Mouse (Mus musculus) adipose tissue, adult 10 weeks (tissue): ENCODE measurements around the gene Olfr491. TPM values are rescaled to one million over a fixed set of nuclear protein-coding genes. Genes with fewer than 3 reads are reported as not detected.

ENCODE experiments used
- polyA plus RNA-seq: library from polyadenylated mRNA; stranded (reverse); fragments of 350-450 nt; fragmentation: Illumina TruSeq; extraction: RNeasy Lipid Tissue Mini Kit (QIAGEN cat#74804); gene quantifications from one replicate; pipeline ENCODE4 v1.2.3, GENCODE M21; 2014; ENCODE audit warnings: low read depth, low replicate concordance

Olfr491 gene
- not detected for polyA plus RNA-seq

GRCm38 (mm10) chr7:108313151-108313550, at the start of gene Olfr491:
Gene Olfr491 (plus strand): TSS chr7:108313451.

DNA sequence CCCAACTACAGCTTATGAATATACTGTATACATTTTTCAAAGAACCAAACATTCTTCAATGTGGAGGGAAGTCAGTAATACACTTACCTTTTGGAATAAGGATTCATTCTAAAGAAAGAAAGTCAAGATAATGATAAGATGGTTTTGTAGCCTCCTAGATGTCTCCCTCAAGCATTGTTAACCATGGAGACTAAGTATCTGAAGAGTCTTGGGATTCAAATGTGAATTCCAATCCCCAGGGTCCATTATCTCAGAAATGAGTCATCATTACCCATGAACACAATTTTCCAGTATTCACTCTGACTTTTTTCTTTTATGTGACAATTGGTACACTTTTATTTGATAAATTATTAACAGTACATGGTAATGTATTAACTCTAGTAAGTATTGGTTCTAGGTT, 24.4 kb upstream of the Olfr491 start, which contains the start of gene Olfr490:
TSS of gene Olfr490 (minus strand) at position 101 of the 400 bp plus-strand sequence.

GRCm38 (mm10) chr7:108323574-108323973, 10.3 kb downstream of the Olfr491 start, which contains the start of gene Olfr492:
Gene Olfr492 (minus strand): TSS chr7:108323674.

GRCm38 (mm10) chr7:108346879-108347278, 33.6 kb downstream of the Olfr491 start, which contains the start of gene Olfr493:
Gene Olfr493 (minus strand): TSS chr7:108346979.

DNA sequence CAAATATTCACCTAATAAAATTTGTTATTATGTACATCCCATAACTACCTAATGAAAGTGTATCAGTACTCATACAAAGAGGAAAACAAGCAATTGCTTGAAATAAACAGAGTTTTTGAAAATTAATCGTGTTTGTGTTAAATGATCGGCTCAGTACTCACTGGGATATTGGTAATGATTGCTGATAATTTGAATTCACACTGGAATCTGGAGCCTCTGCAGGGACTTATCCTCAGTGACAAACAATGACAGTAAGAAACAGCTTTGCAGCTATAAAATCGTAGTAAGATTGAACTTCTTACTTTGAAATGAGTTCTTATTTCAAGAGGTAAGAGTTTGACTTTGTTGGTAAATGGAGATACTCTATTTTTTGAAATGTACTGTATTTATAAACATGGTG, 51.8 kb downstream of the Olfr491 start, which contains the start of gene Olfr494:
TSS of gene Olfr494 (plus strand) at position 301 of the 400 bp plus-strand sequence.

Other genes with a start within 250 kb of the Olfr491 start
- gene Olfr480, start 246.1 kb upstream of the Olfr491 start, polyA plus RNA-seq, result not detected
- gene Olfr481, start 233.6 kb upstream of the Olfr491 start, polyA plus RNA-seq, result not detected
- gene Olfr482, start 215.9 kb upstream of the Olfr491 start, polyA plus RNA-seq, result not detected
- gene Olfr483, start 212.6 kb upstream of the Olfr491 start, polyA plus RNA-seq, result not detected
- not detected for gene Olfr484, start 186.0 kb upstream of the Olfr491 start, polyA plus RNA-seq
- not detected for gene Olfr485, start 153.6 kb upstream of the Olfr491 start, polyA plus RNA-seq
- gene Olfr486, start 140.7 kb upstream of the Olfr491 start, polyA plus RNA-seq, result not detected
- not detected for gene Olfr487, start 98.8 kb upstream of the Olfr491 start, polyA plus RNA-seq
- not detected for gene Olfr488, start 55.1 kb upstream of the Olfr491 start, polyA plus RNA-seq
- not detected for gene Olfr490, start 24.5 kb upstream of the Olfr491 start, polyA plus RNA-seq
- not detected for gene Olfr492, start 10.2 kb downstream of the Olfr491 start, polyA plus RNA-seq
- gene Olfr493, start 33.5 kb downstream of the Olfr491 start, polyA plus RNA-seq, result not detected
- gene Olfr494, start 51.9 kb downstream of the Olfr491 start, polyA plus RNA-seq, result not detected
- gene Olfr495, start 79.7 kb downstream of the Olfr491 start, polyA plus RNA-seq, result not detected
- gene Olfr497, start 107.0 kb downstream of the Olfr491 start, polyA plus RNA-seq, result not detected
- not detected for gene Olfr498, start 151.9 kb downstream of the Olfr491 start, polyA plus RNA-seq
- gene Olfr502, start 211.6 kb downstream of the Olfr491 start, polyA plus RNA-seq, result not detected
- gene Olfr503, start 231.1 kb downstream of the Olfr491 start, polyA plus RNA-seq, result not detected